Mouse (Mus musculus) small intestine, adult 2 months (tissue): ENCODE data around the gene Zfp719.

Experiments used
- CTCF ChIP-seq: fragments of 200-500 bp; IDR thresholded peaks from 2 replicates; pipeline ENCODE4 v1.5.1; 2012; ENCODE audit warnings: low read depth, mild to moderate bottlenecking, control low read depth, inconsistent platforms, low read length, moderate library complexity, mixed read lengths; ENCODE audit not compliant: insufficient replicate concordance, insufficient read length; ENCODE audit errors: extremely low read depth
- POLR2A ChIP-seq: fragments of 200-500 bp; IDR thresholded peaks from 2 replicates; pipeline ENCODE4 v1.6.1; 2012; ENCODE audit warnings: low read depth, mild to moderate bottlenecking, control low read depth, inconsistent platforms, low read length, moderate library complexity

GRCm38 (mm10) chr7:43547666-43548065 is 31.7 kb upstream of the Zfp719 start:
- no peak for TF ChIP-seq CTCF
- TF ChIP-seq POLR2A = no peak
